ENCODE assay signal across 27 mouse cellular contexts in genomic region chr6:33732214-33732613, GRCm38 (mm10).
DNase-seq lines count a peak whose midpoint lies in the region; ATAC-seq lines count a peak whose summit lies in the region.
"Had no signal": no experiment of that assay in that cellular context is flagged by ENCODE, and none has a peak within 500 bp of the region (broad histone marks: within the 10 kb centered on the region; RNA-seq: fewer than 3 reads in every experiment).

No protein-coding gene starts in this region.

- H3K9me3 ChIP-seq in forebrain, embryonic 12.5 days: no peaks in the 10 kb centered on the region
- no peaks in the 10 kb centered on the region for H3K9me3 ChIP-seq in forebrain, embryonic 11.5 days (ENCODE audit: control insufficient read depth, low read length)
- H3K9me3 ChIP-seq in neural tube, embryonic 11.5 days (ENCODE audit: control insufficient read depth, low read length): no peaks in the 10 kb centered on the region
- H3K9me3 ChIP-seq in neural tube, embryonic 13.5 days: no peaks in the 10 kb centered on the region
- H3K9me3 ChIP-seq: embryonic facial prominence, embryonic 10.5 days; embryonic facial prominence, embryonic 12.5 days; forebrain, embryonic 13.5 days; forebrain, embryonic 15.5 days; G1E had no signal

- H3K36me3 ChIP-seq in forebrain, embryonic 12.5 days (replicated peaks): no peaks in the 10 kb centered on the region
- no peaks in the 10 kb centered on the region for H3K36me3 ChIP-seq in forebrain, embryonic 11.5 days (ENCODE audit: control insufficient read depth, insufficient read depth, low read length)
- H3K36me3 ChIP-seq in neural tube, embryonic 11.5 days (ENCODE audit: control insufficient read depth, insufficient read depth, low read length): no peaks in the 10 kb centered on the region
- H3K36me3 ChIP-seq in neural tube, embryonic 13.5 days: no peaks in the 10 kb centered on the region
- H3K36me3 ChIP-seq: embryonic facial prominence, embryonic 10.5 days; embryonic facial prominence, embryonic 12.5 days; forebrain, embryonic 15.5 days; G1E had no signal

- DNase-seq in forebrain, embryonic 11.5 days (ENCODE audit: low spot score): no peak
- no peak for DNase-seq in neural tube, embryonic 11.5 days (ENCODE audit: low spot score)
- DNase-seq in neural tube, embryonic 10.5 days (ENCODE audit: extremely low spot score, low spot score): no peak
- peak; percentile 46 for DNase-seq in forelimb bud, embryonic 11.5 days (ENCODE audit: low read depth, low spot score)
- DNase-seq in cerebellum, adult 11 months: no peak
- no peak for DNase-seq in right cerebral cortex, postnatal 36 days (ENCODE audit: low spot score in 2 of 2)
- DNase-seq: adrenal gland, adult 2 months; adrenal gland, postnatal 10 days; adrenal gland, postnatal 25 days; B cell, adult 2 months; cerebellum, adult 11-12 months; cerebellum, adult 2 months; cerebellum, adult 9-10 months; cerebellum, postnatal 10 days; cerebellum, postnatal 25 days; forebrain, postnatal 0 days had no signal

- no peak overlapping the region for H3K4me3 ChIP-seq in forebrain, embryonic 12.5 days (replicated peaks)
- H3K4me3 ChIP-seq in forebrain, embryonic 11.5 days (ENCODE audit: low read depth, low read length): no peak overlapping the region
- H3K4me3 ChIP-seq in neural tube, embryonic 11.5 days (ENCODE audit: low read depth, low read length): no peak overlapping the region
- H3K4me3 ChIP-seq in neural tube, embryonic 13.5 days: no peak overlapping the region
- H3K4me3 ChIP-seq: embryonic facial prominence, embryonic 10.5 days; embryonic facial prominence, embryonic 12.5 days; forebrain, embryonic 13.5 days; forebrain, embryonic 15.5 days had no signal

- 0 out of 2 replicates have a peak overlapping the region, but pooled peaks have one; percentile 37 for H3K27ac ChIP-seq in forebrain, embryonic 12.5 days
- no peak overlapping the region for H3K27ac ChIP-seq in forebrain, embryonic 11.5 days (ENCODE audit: low read depth, low read length)
- no peak overlapping the region for H3K27ac ChIP-seq in neural tube, embryonic 11.5 days (ENCODE audit: low read depth, low read length)
- H3K27ac ChIP-seq in neural tube, embryonic 13.5 days (replicated peaks): peak overlapping the region; percentile 78
- H3K27ac ChIP-seq: embryonic facial prominence, embryonic 10.5 days; embryonic facial prominence, embryonic 12.5 days; forebrain, embryonic 13.5 days; forebrain, embryonic 15.5 days had no signal

- ATAC-seq in forebrain, embryonic 12.5 days (ENCODE audit: low FRiP score): no peak
- ATAC-seq in forebrain, embryonic 11.5 days (replicated peaks; ENCODE audit: low FRiP score): no peak
- peak; percentile 45; the same call in 1 of the 2 replicates for ATAC-seq in neural tube, embryonic 11.5 days (ENCODE audit: insufficient read depth, low FRiP score, low TSS enrichment)
- ATAC-seq in neural tube, embryonic 13.5 days (ENCODE audit: low read depth): peak; percentile 60; the same call in 1 of the 2 replicates
- ATAC-seq: activated CD4-positive, CD25-positive, alpha-beta regulatory T cell, adult 4 months; CD4-positive, CD25-positive, alpha-beta regulatory T cell, adult 4 months; forebrain, embryonic 13.5 days; forebrain, embryonic 15.5 days; forebrain, postnatal 0 days; Patski had no signal

- peaks cover 2% of the 10 kb centered on the region; the same call in 1 of the 2 replicates for H3K4me1 ChIP-seq in forebrain, embryonic 12.5 days
- H3K4me1 ChIP-seq in forebrain, embryonic 11.5 days (replicated peaks; ENCODE audit: control insufficient read depth, insufficient read depth, low read length): no peaks in the 10 kb centered on the region; the same call in 1 of the 2 replicates
- no peaks in the 10 kb centered on the region for H3K4me1 ChIP-seq in neural tube, embryonic 11.5 days (ENCODE audit: control insufficient read depth, insufficient read depth, low read length)
- H3K4me1 ChIP-seq in neural tube, embryonic 13.5 days (replicated peaks): peaks cover 47% of the 10 kb centered on the region
- H3K4me1 ChIP-seq: embryonic facial prominence, embryonic 12.5 days had no signal

- H3K9ac ChIP-seq in forebrain, embryonic 12.5 days: no peak overlapping the region
- no peak overlapping the region for H3K9ac ChIP-seq in forebrain, embryonic 11.5 days (ENCODE audit: low read length)
- H3K9ac ChIP-seq in neural tube, embryonic 11.5 days (ENCODE audit: low read length): no peak overlapping the region
- no peak overlapping the region for H3K9ac ChIP-seq in neural tube, embryonic 13.5 days
- H3K9ac ChIP-seq: embryonic facial prominence, embryonic 12.5 days; forebrain, embryonic 13.5 days; forebrain, embryonic 15.5 days; forebrain, postnatal 0 days had no signal

- WGBS in forebrain, embryonic 12.5 days: 66% methylated on average over 2 of the region's 2 CpGs
- WGBS in forebrain, embryonic 11.5 days: 76% methylated on average over 2 of the region's 2 CpGs
- 10% methylated on average over 2 of the region's 2 CpGs for WGBS in neural tube, embryonic 11.5 days
- WGBS in neural tube, embryonic 13.5 days: 2% methylated on average over 2 of the region's 2 CpGs

- H3K27me3 ChIP-seq in forebrain, embryonic 12.5 days: no peaks in the 10 kb centered on the region
- no peaks in the 10 kb centered on the region for H3K27me3 ChIP-seq in forebrain, embryonic 11.5 days (ENCODE audit: control insufficient read depth, insufficient read depth, low read length)
- no peaks in the 10 kb centered on the region for H3K27me3 ChIP-seq in neural tube, embryonic 11.5 days (ENCODE audit: control insufficient read depth, insufficient read depth, low read length)
- H3K27me3 ChIP-seq in neural tube, embryonic 13.5 days: no peaks in the 10 kb centered on the region
- H3K27me3 ChIP-seq: CH12.LX; embryonic facial prominence, embryonic 12.5 days; forebrain, embryonic 13.5 days; forebrain, embryonic 15.5 days; Patski had no signal

- no peak overlapping the region for H3K4me2 ChIP-seq in forebrain, embryonic 12.5 days
- no peak overlapping the region for H3K4me2 ChIP-seq in forebrain, embryonic 11.5 days (ENCODE audit: low read depth, low read length, severe bottlenecking)
- no peak overlapping the region for H3K4me2 ChIP-seq in neural tube, embryonic 11.5 days (ENCODE audit: low read depth)
- H3K4me2 ChIP-seq in neural tube, embryonic 13.5 days: no peak overlapping the region
- H3K4me2 ChIP-seq: embryonic facial prominence, embryonic 12.5 days; forebrain, embryonic 13.5 days; forebrain, embryonic 15.5 days had no signal

Comparison
In these comparisons a context has a peak if more than half of its experiments do, and no peak if none do; other contexts are left out.
1. H3K27ac ChIP-seq: peak in forebrain, embryonic 12.5 days (single experiment) and neural tube, embryonic 13.5 days (single experiment); none in forebrain, embryonic 11.5 days (single experiment) and neural tube, embryonic 11.5 days (single experiment).
2. ATAC-seq: peak in neural tube, embryonic 11.5 days (single experiment) and neural tube, embryonic 13.5 days (single experiment); none in forebrain, embryonic 12.5 days (single experiment) and forebrain, embryonic 11.5 days (single experiment).